Mouse (Mus musculus) common myeloid progenitor, adult 5-6 weeks (primary cell): ENCODE data around the gene Kdelc2. TPM values are rescaled to one million over a fixed set of nuclear protein-coding genes. Genes with fewer than 3 reads are reported as not detected.

ENCODE experiments used
- ATAC-seq: replicated peaks from 2 replicates; pipeline ENCODE4 v1.8.0; 2016; ENCODE audit warnings: low read depth, mild to moderate bottlenecking, moderate TSS enrichment, inconsistent platforms; ENCODE audit not compliant: poor library complexity, severe bottlenecking
- total RNA-seq: library from RNA; stranded (forward); fragments of 200-1000, 187-1606 nt; gene quantifications from 2 replicates; pipeline ENCODE4 v1.2.3, GENCODE M21; 2017

Gene Kdelc2
- total RNA-seq, 1 experiment from 2014 or later: 7.6 TPM

DNA sequence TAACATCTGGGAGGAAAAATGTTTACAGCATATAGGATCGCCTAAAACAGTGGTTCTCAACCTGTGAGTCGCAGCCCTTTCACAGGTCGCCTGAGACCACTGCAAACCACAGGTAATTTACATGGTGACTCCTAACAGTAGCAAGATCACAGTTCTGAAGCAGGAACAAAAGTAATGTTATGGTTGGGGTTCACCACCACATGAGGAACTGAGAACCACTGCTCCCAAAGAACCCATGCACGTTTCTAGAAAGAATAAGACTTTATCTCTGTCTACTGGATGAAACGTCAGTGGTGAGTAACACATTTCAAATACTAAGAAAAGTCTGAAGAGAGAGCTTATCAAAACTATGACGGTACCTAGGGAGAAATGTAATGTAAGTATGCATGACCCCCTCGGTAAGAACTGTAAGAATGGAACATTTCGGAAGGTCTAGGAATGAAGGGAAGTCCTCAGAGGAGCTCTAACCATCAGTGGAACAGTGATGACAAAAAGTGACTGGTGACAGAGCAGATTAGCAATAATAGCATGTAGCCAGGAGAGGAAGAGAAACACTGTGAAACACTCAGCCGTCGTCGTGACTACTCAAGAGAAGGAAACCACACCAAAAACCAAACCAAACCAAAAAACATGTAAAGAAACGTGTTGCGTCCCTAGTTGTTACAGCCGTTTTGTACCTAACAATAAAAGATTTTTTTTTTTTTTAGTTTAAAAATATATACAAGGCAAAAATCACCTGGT is 52.2 kb downstream of the Kdelc2 start:
- peak; percentile 52 for ATAC-seq

DNA sequence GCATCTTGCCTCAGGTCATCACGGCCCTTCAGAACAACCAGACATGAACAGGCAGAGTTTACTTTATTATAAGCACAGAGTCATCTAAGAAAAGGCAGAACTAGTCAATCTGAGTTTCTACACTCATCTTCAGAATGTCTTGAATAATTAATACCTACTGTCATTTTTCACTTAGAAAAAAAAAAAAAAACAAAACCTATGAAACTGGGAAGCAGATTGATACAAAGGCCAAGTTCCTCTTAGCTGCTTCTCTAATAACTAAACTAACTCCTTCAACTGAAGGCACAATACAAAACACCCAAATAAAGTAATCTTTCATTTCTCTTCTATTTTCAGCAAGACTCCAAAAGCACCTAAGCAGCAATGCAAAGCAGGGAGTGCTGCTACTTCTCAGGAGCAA is 66.8 kb downstream of the Kdelc2 start:
- no peak for ATAC-seq

Other genes with a start within 250 kb of the Kdelc2 start
- 83.3 and 86.2 TPM in 2 replicates for gene Ddx10, start 136.0 kb upstream of the Kdelc2 start, total RNA-seq
- not detected in 2 replicates for gene Exph5, start 82.4 kb upstream of the Kdelc2 start, total RNA-seq
- 1.6 TPM in 1 of 2 replicates, not detected in the other for gene 4930550C14Rik, start 18.3 kb downstream of the Kdelc2 start, total RNA-seq
- 61.0 and 65.6 TPM in 2 replicates for gene Atm, start 152.7 kb downstream of the Kdelc2 start, total RNA-seq
- gene Npat, start 153.0 kb downstream of the Kdelc2 start, total RNA-seq: 32.5 and 34.6 TPM in 2 replicates
- 56.3 and 62.3 TPM in 2 replicates for gene Acat1, start 226.4 kb downstream of the Kdelc2 start, total RNA-seq